Mouse (Mus musculus): ENCODE measurements around the gene Rab23. TPM values are rescaled to one million over a fixed set of nuclear protein-coding genes. Genes with fewer than 3 reads are reported as not detected.

The Rab23 gene
- polyA plus RNA-seq, 1 experiment from 2014 or later = 34.8 TPM

GRCm38 (mm10) chr1:33693893-33694292 is 25.8 kb upstream of the Rab23 start:
- Histone ChIP-seq H3K9ac (no peak overlapping the region), H3K4me3 (no peak overlapping the region), H3K9me3 (no peaks in the 10 kb centered on the region), H3K36me3 (replicated peaks) (no peaks in the 10 kb centered on the region), H3K4me1 (no peaks in the 10 kb centered on the region), H3K4me2 (no peak overlapping the region), H3K27ac (no peak overlapping the region), H3K27me3 (replicated peaks) (no peaks in the 10 kb centered on the region)
- no peak for ATAC-seq (replicated peaks)
- WGBS = 84% methylated on average over 3 of the region's 3 CpGs

- no peak overlapping the region for H3K4me3 ChIP-seq
- no peaks in the 10 kb centered on the region for H3K9me3 ChIP-seq
- H3K4me2 ChIP-seq = no peak overlapping the region
- no peak for ATAC-seq (replicated peaks)
- H3K27me3 ChIP-seq (replicated peaks) = no peaks in the 10 kb centered on the region
- no peak overlapping the region for H3K27ac ChIP-seq
- no peaks in the 10 kb centered on the region for H3K36me3 ChIP-seq (replicated peaks)
- H3K4me1 ChIP-seq = no peaks in the 10 kb centered on the region
- H3K9ac ChIP-seq = no peak overlapping the region
- WGBS = 91% methylated on average over 2 of the region's 2 CpGs
Measured at GRCm38 (mm10) chr1:33696016-33696415, 23.7 kb upstream of the Rab23 start.

- Histone ChIP-seq H3K9me3 (no peaks in the 10 kb centered on the region), H3K36me3 (replicated peaks) (no peaks in the 10 kb centered on the region), H3K27me3 (replicated peaks) (no peaks in the 10 kb centered on the region), H3K4me2 (no peak overlapping the region), H3K4me3 (no peak overlapping the region), H3K4me1 (no peaks in the 10 kb centered on the region), H3K9ac (no peak overlapping the region), H3K27ac (no peak overlapping the region)
- 80% methylated on average over 3 of the region's 3 CpGs for WGBS
- no peak for ATAC-seq (replicated peaks)
Measured at GRCm38 (mm10) chr1:33701244-33701643, 18.4 kb upstream of the Rab23 start.

GRCm38 (mm10) chr1:33709615-33710014 is 10.1 kb upstream of the Rab23 start:
- H3K4me2 ChIP-seq = no peak overlapping the region
- no peak for ATAC-seq (replicated peaks)
- H3K4me3 ChIP-seq = no peak overlapping the region
- H3K27me3 ChIP-seq (replicated peaks) = no peaks in the 10 kb centered on the region
- H3K4me1 ChIP-seq = no peaks in the 10 kb centered on the region
- H3K9me3 ChIP-seq = no peaks in the 10 kb centered on the region
- no peaks in the 10 kb centered on the region for H3K36me3 ChIP-seq (replicated peaks)
- no peak overlapping the region for H3K27ac ChIP-seq
- no peak overlapping the region for H3K9ac ChIP-seq
- 80% methylated on average over 2 of the region's 2 CpGs for WGBS

- H3K9ac ChIP-seq = no peak overlapping the region
- no peaks in the 10 kb centered on the region for H3K36me3 ChIP-seq (replicated peaks)
- no peak for ATAC-seq (replicated peaks)
- WGBS = 88% methylated on average over 5 of the region's 5 CpGs
- no peaks in the 10 kb centered on the region for H3K27me3 ChIP-seq (replicated peaks)
- no peaks in the 10 kb centered on the region; the same call in 1 of the 2 replicates for H3K4me1 ChIP-seq
- no peak overlapping the region for H3K4me2 ChIP-seq
- no peaks in the 10 kb centered on the region for H3K9me3 ChIP-seq
- no peak overlapping the region for H3K27ac ChIP-seq
- no peak overlapping the region for H3K4me3 ChIP-seq
Measured at GRCm38 (mm10) chr1:33712026-33712425, 7.7 kb upstream of the Rab23 start.

GRCm38 (mm10) chr1:33714796-33715195 is 4.9 kb upstream of the Rab23 start:
- WGBS = 6% methylated on average over 10 of the region's 10 CpGs
- H3K4me3 ChIP-seq = no peak overlapping the region
- ATAC-seq (replicated peaks) = no peak
- H3K9me3 ChIP-seq = no peaks in the 10 kb centered on the region
- H3K27ac ChIP-seq = no peak overlapping the region
- H3K4me1 ChIP-seq = peaks cover 5% of the 10 kb centered on the region; the same call in 1 of the 2 replicates
- no peaks in the 10 kb centered on the region for H3K27me3 ChIP-seq (replicated peaks)
- peak overlapping the region; percentile 25; the same call in 1 of the 2 replicates for H3K4me2 ChIP-seq
- no peaks in the 10 kb centered on the region for H3K36me3 ChIP-seq (replicated peaks)
- no peak overlapping the region for H3K9ac ChIP-seq

GRCm38 (mm10) chr1:33717636-33718035 is 2.1 kb upstream of the Rab23 start:
- Histone ChIP-seq H3K27ac (no peak overlapping the region), H3K4me1 (peaks cover 20% of the 10 kb centered on the region), H3K4me3 (no peak overlapping the region), H3K9ac (no peak overlapping the region), H3K9me3 (no peaks in the 10 kb centered on the region), H3K27me3 (replicated peaks) (no peaks in the 10 kb centered on the region), H3K4me2 (no peak overlapping the region), H3K36me3 (replicated peaks) (no peaks in the 10 kb centered on the region)
- ATAC-seq (replicated peaks) = no peak
- 88% methylated on average over 1 of the region's 1 CpGs for WGBS

GRCm38 (mm10) chr1:33720231-33720630 is 544 bp downstream of the Rab23 start:
- H3K36me3 ChIP-seq (replicated peaks) = peaks cover 7% of the 10 kb centered on the region; the same call in 1 of the 2 replicates
- peak overlapping the region; percentile 73 for H3K4me3 ChIP-seq
- H3K4me1 ChIP-seq = peaks cover 20% of the 10 kb centered on the region
- H3K4me2 ChIP-seq = peak overlapping the region; percentile 55
- peak overlapping the region; percentile 82 for H3K9ac ChIP-seq
- peak; percentile 81 for ATAC-seq (replicated peaks)
- peak overlapping the region; percentile 92 for H3K27ac ChIP-seq
- no peaks in the 10 kb centered on the region for H3K27me3 ChIP-seq (replicated peaks)
- no peaks in the 10 kb centered on the region for H3K9me3 ChIP-seq
- WGBS = under 1% methylated on average over 37 of the region's 41 CpGs

GRCm38 (mm10) chr1:33721020-33721419 is 1.3 kb downstream of the Rab23 start:
- Histone ChIP-seq H3K4me3 (peak overlapping the region; percentile 73), H3K4me2 (peak overlapping the region; percentile 55), H3K27ac (no peak overlapping the region), H3K36me3 (replicated peaks) (peaks cover 13% of the 10 kb centered on the region; the same call in 1 of the 2 replicates), H3K27me3 (replicated peaks) (no peaks in the 10 kb centered on the region), H3K4me1 (peaks cover 20% of the 10 kb centered on the region), H3K9me3 (no peaks in the 10 kb centered on the region), H3K9ac (no peak overlapping the region; the same call in 1 of the 2 replicates)
- 84% methylated on average over 7 of the region's 7 CpGs for WGBS
- no peak for ATAC-seq (replicated peaks)

- WGBS = 92% methylated on average over 6 of the region's 6 CpGs
- H3K36me3 ChIP-seq (replicated peaks) = peaks cover 30% of the 10 kb centered on the region; the same call in 1 of the 2 replicates
- ATAC-seq (replicated peaks) = no peak
Measured at GRCm38 (mm10) chr1:33724516-33724915, 4.8 kb downstream of the Rab23 start.

GRCm38 (mm10) chr1:33725086-33725485 is 5.4 kb downstream of the Rab23 start:
- Histone ChIP-seq H3K9me3 (no peaks in the 10 kb centered on the region), H3K9ac (no peak overlapping the region), H3K4me2 (no peak overlapping the region), H3K4me3 (no peak overlapping the region), H3K27ac (no peak overlapping the region), H3K4me1 (peaks cover 15% of the 10 kb centered on the region), H3K36me3 (replicated peaks) (peaks cover 30% of the 10 kb centered on the region; the same call in 1 of the 2 replicates), H3K27me3 (replicated peaks) (no peaks in the 10 kb centered on the region)
- no peak for ATAC-seq (replicated peaks)
- 96% methylated on average over 5 of the region's 5 CpGs for WGBS

More at GRCm38 (mm10) chr1:33724516-33724915, 4.8 kb downstream of the Rab23 start:
- Histone ChIP-seq H3K9me3 (no peaks in the 10 kb centered on the region), H3K27ac (no peak overlapping the region), H3K9ac (no peak overlapping the region), H3K4me3 (no peak overlapping the region), H3K4me2 (no peak overlapping the region), H3K27me3 (replicated peaks) (no peaks in the 10 kb centered on the region), H3K4me1 (peaks cover 16% of the 10 kb centered on the region)

GRCm38 (mm10) chr1:33733044-33733443 is 13.4 kb downstream of the Rab23 start:
- no peaks in the 10 kb centered on the region for H3K9me3 ChIP-seq
- H3K27me3 ChIP-seq (replicated peaks) = no peaks in the 10 kb centered on the region
- no peak overlapping the region for H3K4me3 ChIP-seq
- no peak overlapping the region for H3K9ac ChIP-seq
- no peak overlapping the region for H3K4me2 ChIP-seq
- H3K36me3 ChIP-seq (replicated peaks) = peaks cover 33% of the 10 kb centered on the region; the same call in 1 of the 2 replicates
- 95% methylated on average over 9 of the region's 9 CpGs for WGBS
- H3K27ac ChIP-seq = no peak overlapping the region
- ATAC-seq (replicated peaks) = 0 out of 2 replicates have a peak, but pooled peaks have one; percentile 39
- no peaks in the 10 kb centered on the region for H3K4me1 ChIP-seq

- no peaks in the 10 kb centered on the region for H3K27me3 ChIP-seq (replicated peaks)
- H3K9ac ChIP-seq = no peak overlapping the region
- H3K9me3 ChIP-seq = no peaks in the 10 kb centered on the region
- H3K4me1 ChIP-seq = no peaks in the 10 kb centered on the region
- no peak overlapping the region for H3K4me2 ChIP-seq
- WGBS = 80% methylated on average over 5 of the region's 5 CpGs
- no peak overlapping the region for H3K4me3 ChIP-seq
- no peak overlapping the region for H3K27ac ChIP-seq
- H3K36me3 ChIP-seq (replicated peaks) = peaks cover 30% of the 10 kb centered on the region; the same call in 1 of the 2 replicates
- ATAC-seq (replicated peaks) = no peak
Measured at GRCm38 (mm10) chr1:33734001-33734685, 14.5 kb downstream of the Rab23 start.

All from midbrain, embryonic 15.5 days (tissue).